Mouse (Mus musculus) cerebellum, adult 9-10 months (tissue): ENCODE data around the gene Myo15b.

Source experiments
- DNase-seq: peaks from one replicate; pipeline ENCODE4 v3.0.0; 2022

The Myo15b gene

GRCm38 (mm10) chr11:115877174-115877755, 19.1 kb downstream of the Myo15b start:
- DNase-seq = no peak

GRCm38 (mm10) chr11:115878071-115878470, 19.9 kb downstream of the Myo15b start:
- no peak for DNase-seq

- no peak for DNase-seq
Observed at GRCm38 (mm10) chr11:115881002-115881401, 22.8 kb downstream of the Myo15b start.

GRCm38 (mm10) chr11:115883251-115883650, 25.0 kb downstream of the Myo15b start:
- no peak for DNase-seq

- DNase-seq = no peak
Observed at GRCm38 (mm10) chr11:115884361-115884760, 26.2 kb downstream of the Myo15b start.

- no peak for DNase-seq
Observed at GRCm38 (mm10) chr11:115885281-115885680, 27.1 kb downstream of the Myo15b start.

- DNase-seq = no peak
Observed at GRCm38 (mm10) chr11:115886446-115886845, 28.2 kb downstream of the Myo15b start.

GRCm38 (mm10) chr11:115888020-115888419, 29.8 kb downstream of the Myo15b start:
- DNase-seq = no peak

GRCm38 (mm10) chr11:115889159-115889558, 31.0 kb downstream of the Myo15b start:
- no peak for DNase-seq

- no peak for DNase-seq
Observed at GRCm38 (mm10) chr11:115892213-115892612, 34.0 kb downstream of the Myo15b start.

GRCm38 (mm10) chr11:115893071-115893470, 34.9 kb downstream of the Myo15b start:
- DNase-seq = no peak

- DNase-seq = peak; percentile 33
Observed at GRCm38 (mm10) chr11:115894755-115895520, 36.7 kb downstream of the Myo15b start.

GRCm38 (mm10) chr11:115898446-115898845, 40.2 kb downstream of the Myo15b start:
- DNase-seq = no peak

GRCm38 (mm10) chr11:115898886-115899285, 40.7 kb downstream of the Myo15b start:
- peak; percentile 89 for DNase-seq

- DNase-seq = no peak
Observed at GRCm38 (mm10) chr11:115899486-115900266, 41.5 kb downstream of the Myo15b start, which contains the start of gene Smim5. Gene Smim5 (plus strand): TSS chr11:115899966.

- no peak for DNase-seq
Observed at GRCm38 (mm10) chr11:115900561-115901337, 42.5 kb downstream of the Myo15b start.

GRCm38 (mm10) chr11:115901338-115902161, 43.3 kb downstream of the Myo15b start:
- DNase-seq = no peak

- DNase-seq = no peak
Observed at GRCm38 (mm10) chr11:115902177-115902576, 44.0 kb downstream of the Myo15b start.

GRCm38 (mm10) chr11:115902831-115903230, 44.6 kb downstream of the Myo15b start:
- DNase-seq = no peak

GRCm38 (mm10) chr11:115903384-115904230, 45.4 kb downstream of the Myo15b start:
- DNase-seq = no peak
